Mouse (Mus musculus): ENCODE data around the gene Nop2.

- TF ChIP-seq CTCF (IDR thresholded peaks at IDR 0.05; ENCODE audit: extremely low read depth, insufficient read depth, low read length), result no peak
- no peak for TF ChIP-seq POLR2A (IDR thresholded peaks at IDR 0.05; ENCODE audit: extremely low read depth, insufficient read depth, low read length)
Measured at GRCm38 (mm10) chr6:125160558-125160853, 28.8 kb downstream of the Nop2 start.
